Mouse (Mus musculus): ENCODE measurements around the gene Gfy. TPM values are rescaled to one million over a fixed set of nuclear protein-coding genes. Genes with fewer than 3 reads are reported as not detected.

The Gfy gene
- polyA plus RNA-seq, 1 experiment from 2014 or later, result not detected

DNA sequence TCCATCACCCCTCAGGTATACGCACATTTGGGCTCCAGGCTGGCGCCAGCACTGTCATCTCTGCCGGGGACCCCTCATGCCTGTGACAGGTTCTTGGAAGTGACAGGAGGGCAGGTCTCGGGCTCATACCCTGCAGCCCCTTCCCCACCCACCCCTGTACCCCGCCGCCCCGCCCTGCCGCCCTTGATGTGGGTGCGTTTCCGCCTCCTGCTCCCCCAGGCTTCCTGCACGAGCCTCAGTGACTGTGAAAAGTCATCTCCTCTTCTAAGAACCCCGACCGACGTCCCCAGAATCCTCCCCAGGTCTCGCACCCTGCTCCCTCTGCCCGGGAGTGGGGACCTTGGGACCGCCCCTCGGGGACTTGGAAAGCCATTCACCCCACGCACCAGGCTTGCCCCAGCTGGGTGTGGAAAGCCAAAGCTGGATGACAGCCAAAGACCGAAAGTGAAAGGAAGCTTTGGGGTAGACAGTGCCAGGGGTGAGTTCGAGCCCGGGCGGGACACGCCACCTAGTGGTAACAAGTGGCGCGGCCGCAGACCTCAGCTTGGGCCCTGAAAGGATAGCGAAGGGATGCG lies 43.3 kb downstream of the Gfy start, which contains the start of the genes Gm45713 and Flt3l:
Gm45713 (minus strand) TSS at position 239 of the 575 bp plus-strand sequence.
Flt3l (minus strand) TSS at position 440 of the 575 bp plus-strand sequence.
- Histone ChIP-seq H3K9ac (replicated peaks; ENCODE audit: low read depth, low read length) (peak within 1 kb of the TSS; percentile 43), H3K4me3 (ENCODE audit: low read depth, low read length) (peak within 1 kb of the TSS; percentile 45), H3K4me1 (ENCODE audit: control insufficient read depth, insufficient read depth, low read length) (no peaks in the 10 kb centered on the region), H3K36me3 (ENCODE audit: control insufficient read depth, insufficient read depth, low read length) (no peaks in the 10 kb centered on the region), H3K27ac (ENCODE audit: low read length) (no peak within 1 kb of the TSS), H3K4me2 (replicated peaks; ENCODE audit: low read depth, low read length) (peak within 1 kb of the TSS; percentile 54), H3K9me3 (ENCODE audit: control insufficient read depth, low read depth, low read length) (no peaks in the 10 kb centered on the region), H3K27me3 (ENCODE audit: control insufficient read depth, insufficient read depth, low read length) (no peaks in the 10 kb centered on the region)
- ATAC-seq (ENCODE audit: insufficient number of reproducible peaks, insufficient read depth, low FRiP score, low read depth), result peak; percentile 86
- WGBS, result 2% methylated on average over 29 of the region's 29 CpGs

- H3K36me3 ChIP-seq (ENCODE audit: control insufficient read depth, insufficient read depth, low read length), result no peaks in the 10 kb centered on the region
- H3K27ac ChIP-seq (ENCODE audit: low read length), result no peak overlapping the region
- H3K9ac ChIP-seq (replicated peaks; ENCODE audit: low read depth, low read length), result no peak overlapping the region
- H3K4me3 ChIP-seq (ENCODE audit: low read depth, low read length), result no peak overlapping the region
- WGBS, result 77% methylated on average over 3 of the region's 3 CpGs
- H3K9me3 ChIP-seq (ENCODE audit: control insufficient read depth, low read depth, low read length), result no peaks in the 10 kb centered on the region
- H3K27me3 ChIP-seq (ENCODE audit: control insufficient read depth, insufficient read depth, low read length), result no peaks in the 10 kb centered on the region
- H3K4me2 ChIP-seq (replicated peaks; ENCODE audit: low read depth, low read length), result no peak overlapping the region
- ATAC-seq (ENCODE audit: insufficient number of reproducible peaks, insufficient read depth, low FRiP score, low read depth), result no peak
- H3K4me1 ChIP-seq (ENCODE audit: control insufficient read depth, insufficient read depth, low read length), result no peaks in the 10 kb centered on the region
Measured at GRCm38 (mm10) chr7:45135370-45135769, 44.0 kb downstream of the Gfy start.

GRCm38 (mm10) chr7:45134544-45135026 lies 44.8 kb downstream of the Gfy start:
- H3K4me2 ChIP-seq (replicated peaks; ENCODE audit: low read depth, low read length), result no peak overlapping the region
- no peak overlapping the region for H3K27ac ChIP-seq (ENCODE audit: low read length)
- no peaks in the 10 kb centered on the region for H3K9me3 ChIP-seq (ENCODE audit: control insufficient read depth, low read depth, low read length)
- peak; percentile 4; the same call in 1 of the 2 replicates for ATAC-seq (ENCODE audit: insufficient number of reproducible peaks, insufficient read depth, low FRiP score, low read depth)
- no peaks in the 10 kb centered on the region for H3K27me3 ChIP-seq (ENCODE audit: control insufficient read depth, insufficient read depth, low read length)
- H3K36me3 ChIP-seq (ENCODE audit: control insufficient read depth, insufficient read depth, low read length), result no peaks in the 10 kb centered on the region
- 7% methylated on average over 12 of the region's 12 CpGs for WGBS
- H3K4me1 ChIP-seq (ENCODE audit: control insufficient read depth, insufficient read depth, low read length), result peaks cover 2% of the 10 kb centered on the region
- no peak overlapping the region for H3K4me3 ChIP-seq (ENCODE audit: low read depth, low read length)
- H3K9ac ChIP-seq (replicated peaks; ENCODE audit: low read depth, low read length), result no peak overlapping the region

DNA sequence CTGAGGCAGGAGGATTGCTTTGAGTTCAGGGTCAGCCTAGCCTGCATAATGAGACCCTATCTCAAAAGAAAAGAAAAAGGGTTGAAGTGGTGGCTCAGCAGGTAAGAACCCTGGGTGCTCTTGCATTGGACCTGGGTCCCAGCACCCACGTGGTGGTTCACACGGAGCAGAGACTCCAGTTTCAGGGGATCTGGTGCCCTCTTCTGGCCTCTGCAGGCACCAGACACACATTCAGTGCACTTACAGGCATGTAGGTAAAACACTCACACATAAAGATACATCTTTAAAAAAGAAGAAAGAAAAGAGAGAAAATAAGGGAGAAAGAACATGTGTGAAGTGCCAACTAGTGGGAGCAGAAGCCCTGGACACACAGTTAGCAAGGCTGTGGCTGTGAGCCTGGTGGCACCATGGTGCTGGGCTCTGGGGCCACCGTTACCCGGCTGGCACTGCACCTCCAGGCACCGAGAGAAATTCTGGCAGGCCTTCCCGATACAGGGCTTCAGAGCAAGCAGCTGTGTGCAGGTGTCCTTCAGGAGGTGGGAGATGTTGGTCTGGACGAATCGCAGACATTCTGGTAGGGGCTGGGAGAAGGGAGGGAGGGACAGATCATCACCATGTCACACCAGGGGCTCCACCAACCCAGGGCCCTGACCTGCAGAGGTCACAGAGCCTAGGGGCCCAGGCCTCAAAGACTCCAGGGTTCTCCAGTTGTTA lies 45.8 kb downstream of the Gfy start:
- Histone ChIP-seq H3K4me3 (ENCODE audit: low read depth, low read length) (no peak overlapping the region), H3K9ac (replicated peaks; ENCODE audit: low read depth, low read length) (no peak overlapping the region), H3K36me3 (ENCODE audit: control insufficient read depth, insufficient read depth, low read length) (no peaks in the 10 kb centered on the region), H3K9me3 (ENCODE audit: control insufficient read depth, low read depth, low read length) (no peaks in the 10 kb centered on the region), H3K4me2 (replicated peaks; ENCODE audit: low read depth, low read length) (no peak overlapping the region), H3K27me3 (ENCODE audit: control insufficient read depth, insufficient read depth, low read length) (no peaks in the 10 kb centered on the region), H3K4me1 (ENCODE audit: control insufficient read depth, insufficient read depth, low read length) (peaks cover 5% of the 10 kb centered on the region), H3K27ac (ENCODE audit: low read length) (no peak overlapping the region)
- 73% methylated on average over 8 of the region's 8 CpGs for WGBS
- no peak for ATAC-seq (ENCODE audit: insufficient number of reproducible peaks, insufficient read depth, low FRiP score, low read depth)

DNA sequence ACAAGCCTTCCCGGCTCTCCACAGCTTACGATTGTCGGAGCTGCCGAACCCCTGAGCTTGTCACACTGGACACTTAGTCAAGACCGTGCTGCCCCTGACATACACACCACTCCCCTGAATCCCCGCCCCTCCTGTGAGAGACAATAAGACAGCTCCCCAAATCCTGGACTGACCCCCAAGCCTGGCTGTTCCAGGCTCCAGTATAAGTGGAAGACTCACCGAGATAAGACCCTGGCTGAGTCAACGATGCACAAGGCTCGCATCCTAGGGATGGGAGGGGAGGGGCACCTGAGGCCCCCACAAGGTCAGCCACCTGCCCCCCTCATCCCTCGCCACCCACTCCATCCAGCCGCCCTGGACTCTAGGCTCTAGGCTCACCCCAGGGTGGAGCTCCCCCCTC lies 47.5 kb downstream of the Gfy start:
- 72% methylated on average over 11 of the region's 11 CpGs for WGBS
- peaks cover 12% of the 10 kb centered on the region for H3K4me1 ChIP-seq (ENCODE audit: control insufficient read depth, insufficient read depth, low read length)
- H3K9me3 ChIP-seq (ENCODE audit: control insufficient read depth, low read depth, low read length), result no peaks in the 10 kb centered on the region
- no peaks in the 10 kb centered on the region for H3K27me3 ChIP-seq (ENCODE audit: control insufficient read depth, insufficient read depth, low read length)
- ATAC-seq (ENCODE audit: insufficient number of reproducible peaks, insufficient read depth, low FRiP score, low read depth), result no peak
- H3K9ac ChIP-seq (replicated peaks; ENCODE audit: low read depth, low read length), result no peak overlapping the region
- H3K27ac ChIP-seq (ENCODE audit: low read length), result no peak overlapping the region
- peaks cover 5% of the 10 kb centered on the region for H3K36me3 ChIP-seq (ENCODE audit: control insufficient read depth, insufficient read depth, low read length)
- no peak overlapping the region for H3K4me2 ChIP-seq (replicated peaks; ENCODE audit: low read depth, low read length)
- no peak overlapping the region for H3K4me3 ChIP-seq (ENCODE audit: low read depth, low read length)

DNA sequence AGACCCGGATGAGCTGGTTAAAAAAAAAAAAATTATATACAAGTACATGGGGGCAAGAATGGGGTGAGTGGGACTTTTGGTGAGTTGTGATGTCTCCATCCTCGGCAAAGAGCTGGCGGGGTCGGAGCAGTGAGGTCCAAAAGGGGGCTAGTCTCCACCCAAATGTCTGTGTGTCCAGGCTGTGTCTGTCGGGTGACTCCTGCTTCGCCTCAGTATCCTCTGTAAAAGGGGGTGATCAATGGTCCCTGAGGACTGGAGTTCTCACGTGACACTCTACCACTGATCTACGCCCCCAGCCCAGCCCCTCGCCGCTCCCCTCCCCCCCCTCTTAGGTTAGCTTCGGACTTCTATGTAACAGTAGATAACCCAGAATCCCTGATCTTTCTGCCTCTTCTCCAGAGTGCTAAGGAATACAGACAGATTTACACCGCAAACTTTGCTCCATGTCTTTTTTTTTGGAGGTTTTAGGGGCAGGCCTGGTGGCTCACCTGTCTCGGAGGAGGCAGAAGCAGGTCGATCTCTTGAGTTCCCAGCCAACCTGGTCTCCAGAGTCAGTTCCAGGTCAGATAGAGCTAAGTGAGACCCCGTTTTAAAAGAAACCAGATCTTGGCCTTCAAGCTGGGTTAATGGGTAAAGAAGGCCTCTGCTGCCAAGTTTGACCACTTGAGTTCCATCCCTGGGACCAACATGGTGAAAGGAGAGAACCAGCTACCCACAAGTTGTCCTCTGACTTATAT lies 49.4 kb downstream of the Gfy start:
- H3K4me3 ChIP-seq (ENCODE audit: low read depth, low read length), result peak overlapping the region; percentile 45
- peaks cover 24% of the 10 kb centered on the region for H3K36me3 ChIP-seq (ENCODE audit: control insufficient read depth, insufficient read depth, low read length)
- no peak for ATAC-seq (ENCODE audit: insufficient number of reproducible peaks, insufficient read depth, low FRiP score, low read depth)
- 53% methylated on average over 15 of the region's 15 CpGs for WGBS
- H3K4me2 ChIP-seq (replicated peaks; ENCODE audit: low read depth, low read length), result peak overlapping the region; percentile 76
- no peak overlapping the region for H3K9ac ChIP-seq (replicated peaks; ENCODE audit: low read depth, low read length)
- no peaks in the 10 kb centered on the region for H3K9me3 ChIP-seq (ENCODE audit: control insufficient read depth, low read depth, low read length)
- no peaks in the 10 kb centered on the region for H3K27me3 ChIP-seq (ENCODE audit: control insufficient read depth, insufficient read depth, low read length)
- H3K4me1 ChIP-seq (ENCODE audit: control insufficient read depth, insufficient read depth, low read length), result peaks cover 22% of the 10 kb centered on the region
- peak overlapping the region; percentile 92; the same call in 1 of the 2 replicates for H3K27ac ChIP-seq (ENCODE audit: low read length)

- peaks cover 22% of the 10 kb centered on the region for H3K4me1 ChIP-seq (ENCODE audit: control insufficient read depth, insufficient read depth, low read length)
- H3K9me3 ChIP-seq (ENCODE audit: control insufficient read depth, low read depth, low read length), result no peaks in the 10 kb centered on the region
- H3K27me3 ChIP-seq (ENCODE audit: control insufficient read depth, insufficient read depth, low read length), result no peaks in the 10 kb centered on the region
- H3K36me3 ChIP-seq (ENCODE audit: control insufficient read depth, insufficient read depth, low read length), result peaks cover 27% of the 10 kb centered on the region
- H3K9ac ChIP-seq (replicated peaks; ENCODE audit: low read depth, low read length), result peak overlapping the region; percentile 48
- H3K27ac ChIP-seq (ENCODE audit: low read length), result peak overlapping the region; percentile 92
- 1% methylated on average over 17 of the region's 17 CpGs for WGBS
- H3K4me2 ChIP-seq (replicated peaks; ENCODE audit: low read depth, low read length), result peak overlapping the region; percentile 76
- 0 out of 2 replicates have a peak, but pooled peaks have one; percentile 0 for ATAC-seq (ENCODE audit: insufficient number of reproducible peaks, insufficient read depth, low FRiP score, low read depth)
- H3K4me3 ChIP-seq (ENCODE audit: low read depth, low read length), result peak overlapping the region; percentile 45
Measured at GRCm38 (mm10) chr7:45129318-45129717, 50.1 kb downstream of the Gfy start.

DNA sequence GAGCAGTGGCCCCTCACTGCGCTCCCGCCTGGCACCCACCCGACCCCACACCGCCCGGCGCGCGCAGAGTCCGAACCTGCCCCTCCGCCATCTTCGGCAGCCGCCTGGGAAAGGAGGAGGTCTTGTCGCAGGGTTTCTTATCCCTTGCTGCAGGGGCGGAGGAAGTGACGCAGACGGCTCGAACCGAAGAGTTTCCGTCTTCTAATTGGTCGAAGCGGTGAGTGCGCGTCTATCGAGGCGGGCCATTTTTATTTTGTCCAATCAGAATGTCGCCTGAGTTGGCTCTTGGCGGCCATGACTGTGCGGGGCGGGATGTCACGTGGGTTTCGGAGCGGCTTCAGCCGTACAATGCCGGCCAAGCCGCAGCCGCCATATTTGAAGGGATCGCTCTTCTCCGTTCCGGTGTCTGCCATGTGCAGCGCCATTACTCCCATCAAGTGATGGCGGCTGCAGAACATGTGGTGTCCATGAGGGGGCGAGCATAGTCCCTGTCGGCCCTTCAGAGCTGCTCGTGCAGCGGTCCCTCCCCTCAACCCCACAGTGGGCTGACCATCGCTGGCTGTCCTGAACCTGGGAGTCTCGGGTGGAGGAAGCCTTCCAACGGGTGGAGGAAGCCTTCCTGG lies 50.6 kb downstream of the Gfy start, which contains the start of gene Rpl13a:
Rpl13a (minus strand) TSS at position 138 of the 623 bp plus-strand sequence.
- peaks cover 27% of the 10 kb centered on the region for H3K36me3 ChIP-seq (ENCODE audit: control insufficient read depth, insufficient read depth, low read length)
- no peaks in the 10 kb centered on the region for H3K9me3 ChIP-seq (ENCODE audit: control insufficient read depth, low read depth, low read length)
- under 1% methylated on average over 48 of the region's 48 CpGs for WGBS
- no peaks in the 10 kb centered on the region for H3K27me3 ChIP-seq (ENCODE audit: control insufficient read depth, insufficient read depth, low read length)
- peak; percentile 91 for ATAC-seq (ENCODE audit: insufficient number of reproducible peaks, insufficient read depth, low FRiP score, low read depth)
- H3K27ac ChIP-seq (ENCODE audit: low read length), result peak within 1 kb of the TSS; percentile 92
- H3K4me2 ChIP-seq (replicated peaks; ENCODE audit: low read depth, low read length), result peak within 1 kb of the TSS; percentile 87
- H3K4me3 ChIP-seq (ENCODE audit: low read depth, low read length), result peak within 1 kb of the TSS; percentile 93
- H3K4me1 ChIP-seq (ENCODE audit: control insufficient read depth, insufficient read depth, low read length), result peaks cover 22% of the 10 kb centered on the region
- H3K9ac ChIP-seq (replicated peaks; ENCODE audit: low read depth, low read length), result peak within 1 kb of the TSS; percentile 99

All from stomach, embryonic 14.5 days (tissue).